Mouse (Mus musculus): ENCODE data around the gene Adam12. TPM values are rescaled to one million over a fixed set of nuclear protein-coding genes. Genes with fewer than 3 reads are reported as not detected.
"Not testable (repeated sequence)": the region's sequence is repeated elsewhere in the genome, so short reads cannot be mapped to it uniquely, and the experiment has no call there.

Gene Adam12
- polyA plus RNA-seq, 1 experiment from 2014 or later: 4.8 TPM

DNA sequence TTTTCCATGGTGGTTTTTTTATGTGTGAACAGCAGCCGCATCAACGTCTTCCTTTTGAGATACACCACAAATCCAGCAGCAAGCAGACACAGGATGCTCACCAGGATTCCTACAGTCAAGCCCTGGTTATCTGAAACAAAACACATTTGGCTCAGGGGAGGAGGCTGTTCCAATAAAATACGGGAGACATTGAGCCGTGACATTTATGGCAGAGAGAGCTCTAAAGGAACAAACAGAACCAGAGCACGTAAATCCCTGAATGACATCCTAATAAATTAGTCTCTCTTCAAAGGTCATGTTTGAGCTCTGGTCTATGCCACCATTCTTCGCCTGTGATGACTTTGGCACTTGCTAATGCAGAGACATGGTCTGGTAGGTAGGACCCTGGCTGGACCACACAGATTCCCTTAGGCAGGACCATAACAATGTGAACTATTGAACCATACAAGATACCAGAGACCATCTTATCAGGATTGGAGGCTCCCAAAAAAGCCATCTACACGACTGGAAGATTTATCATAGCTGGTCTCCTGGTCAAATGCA, 322.0 kb downstream of the Adam12 start:
- ATAC-seq (replicated peaks; ENCODE audit: insufficient number of reproducible peaks, low FRiP score, low TSS enrichment, low read depth) (no peak), DNase-seq (ENCODE audit: low spot score) (no peak)
- WGBS: 89% methylated on average over 7 of the region's 7 CpGs
- Histone ChIP-seq H3K4me1 (ENCODE audit: control insufficient read depth, insufficient read depth, low read length) (no peaks in the 10 kb centered on the region), H3K27ac (replicated peaks; ENCODE audit: low read depth, low read length) (no peak overlapping the region), H3K4me2 (ENCODE audit: low read depth, low read length) (no peak overlapping the region), H3K9me3 (replicated peaks; ENCODE audit: control insufficient read depth, low read length) (no peaks in the 10 kb centered on the region), H3K4me3 (ENCODE audit: low read depth, low read length) (no peak overlapping the region), H3K36me3 (replicated peaks; ENCODE audit: control insufficient read depth, insufficient read depth, low read depth, low read length) (no peaks in the 10 kb centered on the region), H3K27me3 (ENCODE audit: control insufficient read depth, insufficient read depth, low read length) (no peaks in the 10 kb centered on the region), H3K9ac (replicated peaks; ENCODE audit: low read length) (no peak overlapping the region)

DNA sequence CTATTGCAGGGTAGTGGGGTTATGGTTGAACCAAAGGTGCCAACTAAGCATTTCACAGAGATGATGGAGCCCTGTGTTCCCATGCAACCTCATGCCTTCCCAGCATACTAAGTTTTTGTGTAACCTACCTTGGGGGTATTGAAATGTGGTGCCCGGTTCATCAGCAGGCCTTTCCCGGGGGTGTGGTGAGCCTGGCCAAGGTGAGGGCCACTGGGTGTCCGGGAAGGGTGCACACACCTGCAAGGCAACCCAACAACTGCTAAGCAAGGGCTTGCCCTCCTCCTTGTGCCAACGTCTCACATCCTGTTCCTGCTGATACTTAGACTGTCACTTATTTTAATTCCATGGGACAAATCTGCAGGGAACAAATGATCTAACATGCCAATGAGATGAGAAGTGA, 323.0 kb downstream of the Adam12 start:
- Histone ChIP-seq H3K4me2 (ENCODE audit: low read depth, low read length) (no peak overlapping the region), H3K4me3 (ENCODE audit: low read depth, low read length) (no peak overlapping the region), H3K27me3 (ENCODE audit: control insufficient read depth, insufficient read depth, low read length) (no peaks in the 10 kb centered on the region), H3K9me3 (replicated peaks; ENCODE audit: control insufficient read depth, low read length) (no peaks in the 10 kb centered on the region), H3K36me3 (replicated peaks; ENCODE audit: control insufficient read depth, insufficient read depth, low read depth, low read length) (no peaks in the 10 kb centered on the region), H3K9ac (replicated peaks; ENCODE audit: low read length) (no peak overlapping the region), H3K4me1 (ENCODE audit: control insufficient read depth, insufficient read depth, low read length) (no peaks in the 10 kb centered on the region), H3K27ac (replicated peaks; ENCODE audit: low read depth, low read length) (no peak overlapping the region)
- DNase-seq (ENCODE audit: low spot score) (no peak), ATAC-seq (replicated peaks; ENCODE audit: insufficient number of reproducible peaks, low FRiP score, low TSS enrichment, low read depth) (no peak)
- 78% methylated on average over 4 of the region's 4 CpGs for WGBS

DNA sequence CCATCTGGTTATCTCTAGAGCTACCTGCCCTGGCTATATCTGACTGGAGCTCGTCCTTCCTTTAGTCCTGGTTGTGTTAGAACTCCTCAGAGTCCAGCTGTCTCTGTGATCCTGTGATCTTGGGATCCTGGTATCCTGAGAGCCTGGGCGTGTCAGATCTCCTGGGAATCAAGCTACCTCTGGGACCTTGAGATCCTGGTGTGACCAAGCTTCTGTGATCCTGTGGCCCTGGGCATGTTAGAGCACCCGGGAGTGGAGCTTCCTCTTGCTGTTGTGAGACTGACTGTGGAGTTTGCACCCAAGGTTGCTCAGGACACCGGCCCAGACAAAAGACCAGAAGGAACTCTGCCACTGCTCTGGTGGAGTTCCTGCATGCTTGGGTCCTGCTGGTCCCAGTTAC, 332.6 kb downstream of the Adam12 start:
- ATAC-seq (replicated peaks; ENCODE audit: insufficient number of reproducible peaks, low FRiP score, low TSS enrichment, low read depth): no peak
- H3K36me3 ChIP-seq (replicated peaks; ENCODE audit: control insufficient read depth, insufficient read depth, low read depth, low read length): no peaks in the 10 kb centered on the region
- H3K4me3 ChIP-seq (ENCODE audit: low read depth, low read length): no peak overlapping the region
- no peak overlapping the region for H3K9ac ChIP-seq (replicated peaks; ENCODE audit: low read length)
- no peak for DNase-seq (ENCODE audit: low spot score)
- no peaks in the 10 kb centered on the region for H3K9me3 ChIP-seq (replicated peaks; ENCODE audit: control insufficient read depth, low read length)
- no peak overlapping the region for H3K4me2 ChIP-seq (ENCODE audit: low read depth, low read length)
- 85% methylated on average over 4 of the region's 4 CpGs for WGBS
- H3K27me3 ChIP-seq (ENCODE audit: control insufficient read depth, insufficient read depth, low read length): no peaks in the 10 kb centered on the region
- no peak overlapping the region for H3K27ac ChIP-seq (replicated peaks; ENCODE audit: low read depth, low read length)
- H3K4me1 ChIP-seq (ENCODE audit: control insufficient read depth, insufficient read depth, low read length): no peaks in the 10 kb centered on the region

DNA sequence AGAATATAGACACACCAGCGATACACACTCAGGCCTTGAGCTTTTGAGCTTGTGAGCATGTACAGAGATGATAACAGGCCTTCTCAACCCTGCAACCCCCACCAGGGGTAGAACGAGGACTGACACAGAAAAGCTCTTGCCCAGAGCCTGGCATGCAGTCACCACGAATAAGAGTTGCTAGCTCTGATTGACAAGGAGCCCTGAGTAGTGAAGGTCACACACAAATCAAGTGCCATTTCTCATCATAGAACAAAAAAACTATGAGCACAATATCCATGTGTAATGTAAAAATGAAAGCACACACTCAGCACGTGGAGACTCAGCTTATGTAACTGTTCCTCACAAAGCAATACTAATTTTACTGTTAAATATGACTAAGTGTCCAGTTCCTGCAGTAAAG, 340.1 kb downstream of the Adam12 start:
- 77% methylated on average over 4 of the region's 4 CpGs for WGBS
- ATAC-seq (replicated peaks; ENCODE audit: insufficient number of reproducible peaks, low FRiP score, low TSS enrichment, low read depth): no peak

DNA sequence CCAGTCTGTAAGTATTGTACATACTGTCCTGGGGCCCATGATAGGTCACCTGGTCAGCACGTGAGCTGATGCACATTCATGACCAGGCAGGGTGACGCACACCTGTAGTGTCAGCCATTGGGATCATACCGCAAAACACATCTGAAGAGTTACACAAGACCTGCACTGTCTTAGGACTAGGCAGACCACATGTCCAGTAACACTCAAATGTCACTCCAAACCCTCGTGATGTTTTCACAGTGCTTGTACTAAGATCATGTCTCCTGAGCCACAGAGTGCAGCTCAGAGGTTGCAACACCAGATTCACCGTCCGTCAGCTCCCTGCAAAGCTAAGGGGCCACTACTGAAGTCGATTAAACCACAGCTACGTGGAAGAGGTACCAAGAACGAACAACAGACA, 340.6 kb downstream of the Adam12 start:
- DNase-seq (ENCODE audit: low spot score) (no peak), ATAC-seq (replicated peaks; ENCODE audit: insufficient number of reproducible peaks, low FRiP score, low TSS enrichment, low read depth) (no peak)
- 85% methylated on average over 9 of the region's 9 CpGs for WGBS
- Histone ChIP-seq H3K27me3 (ENCODE audit: control insufficient read depth, insufficient read depth, low read length) (no peaks in the 10 kb centered on the region), H3K4me1 (ENCODE audit: control insufficient read depth, insufficient read depth, low read length) (no peaks in the 10 kb centered on the region), H3K4me3 (ENCODE audit: low read depth, low read length) (no peak overlapping the region), H3K27ac (replicated peaks; ENCODE audit: low read depth, low read length) (no peak overlapping the region), H3K36me3 (replicated peaks; ENCODE audit: control insufficient read depth, insufficient read depth, low read depth, low read length) (no peaks in the 10 kb centered on the region), H3K4me2 (ENCODE audit: low read depth, low read length) (no peak overlapping the region), H3K9me3 (replicated peaks; ENCODE audit: control insufficient read depth, low read length) (no peaks in the 10 kb centered on the region), H3K9ac (replicated peaks; ENCODE audit: low read length) (no peak overlapping the region)

More for the DNA sequence above, 340.1 kb downstream of the Adam12 start:
- Histone ChIP-seq H3K4me1 (ENCODE audit: control insufficient read depth, insufficient read depth, low read length) (no peaks in the 10 kb centered on the region), H3K9me3 (replicated peaks; ENCODE audit: control insufficient read depth, low read length) (no peaks in the 10 kb centered on the region), H3K4me2 (ENCODE audit: low read depth, low read length) (no peak overlapping the region), H3K27me3 (ENCODE audit: control insufficient read depth, insufficient read depth, low read length) (no peaks in the 10 kb centered on the region), H3K9ac (replicated peaks; ENCODE audit: low read length) (no peak overlapping the region), H3K4me3 (ENCODE audit: low read depth, low read length) (no peak overlapping the region), H3K27ac (replicated peaks; ENCODE audit: low read depth, low read length) (no peak overlapping the region), H3K36me3 (replicated peaks; ENCODE audit: control insufficient read depth, insufficient read depth, low read depth, low read length) (no peaks in the 10 kb centered on the region)
- DNase-seq (ENCODE audit: low spot score): no peak

DNA sequence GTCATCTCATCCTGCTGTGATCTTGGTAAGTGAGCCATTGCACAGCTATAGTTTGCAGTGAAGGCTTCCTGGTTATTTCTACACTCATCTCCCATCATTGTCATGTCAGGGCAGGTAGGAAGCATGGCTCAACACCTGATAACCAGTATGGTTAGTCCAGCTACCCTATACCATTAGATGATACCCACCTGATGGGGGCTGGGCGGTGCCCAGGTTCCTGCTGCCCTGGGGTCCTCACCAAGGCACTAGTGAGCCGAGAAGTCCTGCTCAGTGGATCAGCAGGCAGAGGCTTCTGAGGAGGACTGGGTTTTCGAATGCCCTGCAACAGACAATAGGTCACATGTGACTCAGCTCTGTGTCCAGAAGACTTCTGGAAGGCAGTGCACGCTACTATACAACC, 342.0 kb downstream of the Adam12 start:
- 83% methylated on average over 4 of the region's 4 CpGs for WGBS
- H3K4me3 ChIP-seq (ENCODE audit: low read depth, low read length): no peak overlapping the region
- H3K9me3 ChIP-seq (replicated peaks; ENCODE audit: control insufficient read depth, low read length): no peaks in the 10 kb centered on the region
- no peak overlapping the region for H3K9ac ChIP-seq (replicated peaks; ENCODE audit: low read length)
- H3K27ac ChIP-seq (replicated peaks; ENCODE audit: low read depth, low read length): no peak overlapping the region
- no peaks in the 10 kb centered on the region for H3K27me3 ChIP-seq (ENCODE audit: control insufficient read depth, insufficient read depth, low read length)
- H3K4me2 ChIP-seq (ENCODE audit: low read depth, low read length): no peak overlapping the region
- no peaks in the 10 kb centered on the region for H3K4me1 ChIP-seq (ENCODE audit: control insufficient read depth, insufficient read depth, low read length)
- no peaks in the 10 kb centered on the region for H3K36me3 ChIP-seq (replicated peaks; ENCODE audit: control insufficient read depth, insufficient read depth, low read depth, low read length)
- no peak for ATAC-seq (replicated peaks; ENCODE audit: insufficient number of reproducible peaks, low FRiP score, low TSS enrichment, low read depth)
- no peak for DNase-seq (ENCODE audit: low spot score)

DNA sequence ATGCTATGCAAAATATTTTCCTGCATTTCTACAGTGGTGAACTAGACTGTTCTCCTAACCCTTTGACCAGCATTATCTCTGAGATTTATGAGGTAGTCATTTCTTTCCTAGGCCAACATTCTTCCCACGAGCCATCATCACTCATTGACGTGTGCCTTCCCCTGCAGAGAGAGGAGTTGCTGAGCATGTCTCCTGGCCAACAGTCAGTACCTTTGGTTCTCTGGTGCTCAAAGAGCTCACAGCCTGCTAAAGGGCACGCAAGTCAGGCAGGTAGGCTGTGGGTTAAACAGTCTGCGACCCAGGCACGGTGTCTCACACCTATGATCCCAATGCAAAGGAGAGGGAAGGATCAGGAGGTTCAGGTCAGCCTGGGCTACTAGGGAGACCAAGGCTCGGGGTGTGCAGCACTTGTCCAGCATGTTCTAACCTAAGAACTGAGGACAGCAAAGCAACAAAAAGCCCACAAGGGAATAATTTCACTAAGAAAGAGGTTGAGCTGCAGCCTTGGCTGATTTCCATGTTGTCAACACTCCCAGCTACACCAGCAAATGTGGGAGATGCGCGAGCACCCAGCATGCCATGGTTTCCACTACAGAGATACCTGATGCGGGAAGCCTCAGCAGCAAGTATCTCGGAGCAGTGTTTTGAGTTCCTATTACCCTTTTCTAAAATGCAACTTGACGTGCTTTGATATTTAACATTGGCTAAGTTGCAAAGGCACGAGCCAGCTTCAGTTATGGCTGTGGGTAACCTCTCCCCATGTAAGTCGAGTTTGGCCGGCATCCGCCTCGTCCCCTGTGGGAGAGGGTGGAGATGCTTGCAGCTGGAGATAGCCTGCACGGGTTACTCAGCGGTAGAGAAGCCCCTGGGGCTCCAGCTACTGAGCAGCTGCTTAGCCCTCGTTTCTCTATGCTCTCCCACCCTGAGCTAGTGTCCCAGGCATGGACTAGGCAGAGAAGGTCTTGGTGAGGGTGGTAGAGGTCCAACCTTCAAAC, 342.7 kb downstream of the Adam12 start:
- no peaks in the 10 kb centered on the region for H3K4me1 ChIP-seq (ENCODE audit: control insufficient read depth, insufficient read depth, low read length)
- H3K4me2 ChIP-seq (ENCODE audit: low read depth, low read length): no peak overlapping the region
- no peak overlapping the region for H3K4me3 ChIP-seq (ENCODE audit: low read depth, low read length)
- DNase-seq (ENCODE audit: low spot score) (no peak), ATAC-seq (replicated peaks; ENCODE audit: insufficient number of reproducible peaks, low FRiP score, low TSS enrichment, low read depth) (no peak)
- H3K9me3 ChIP-seq (replicated peaks; ENCODE audit: control insufficient read depth, low read length): no peaks in the 10 kb centered on the region
- no peaks in the 10 kb centered on the region for H3K27me3 ChIP-seq (ENCODE audit: control insufficient read depth, insufficient read depth, low read length)
- no peak overlapping the region for H3K27ac ChIP-seq (replicated peaks; ENCODE audit: low read depth, low read length)
- WGBS: 86% methylated on average over 19 of the region's 19 CpGs
- no peak overlapping the region for H3K9ac ChIP-seq (replicated peaks; ENCODE audit: low read length)
- no peaks in the 10 kb centered on the region for H3K36me3 ChIP-seq (replicated peaks; ENCODE audit: control insufficient read depth, insufficient read depth, low read depth, low read length)

DNA sequence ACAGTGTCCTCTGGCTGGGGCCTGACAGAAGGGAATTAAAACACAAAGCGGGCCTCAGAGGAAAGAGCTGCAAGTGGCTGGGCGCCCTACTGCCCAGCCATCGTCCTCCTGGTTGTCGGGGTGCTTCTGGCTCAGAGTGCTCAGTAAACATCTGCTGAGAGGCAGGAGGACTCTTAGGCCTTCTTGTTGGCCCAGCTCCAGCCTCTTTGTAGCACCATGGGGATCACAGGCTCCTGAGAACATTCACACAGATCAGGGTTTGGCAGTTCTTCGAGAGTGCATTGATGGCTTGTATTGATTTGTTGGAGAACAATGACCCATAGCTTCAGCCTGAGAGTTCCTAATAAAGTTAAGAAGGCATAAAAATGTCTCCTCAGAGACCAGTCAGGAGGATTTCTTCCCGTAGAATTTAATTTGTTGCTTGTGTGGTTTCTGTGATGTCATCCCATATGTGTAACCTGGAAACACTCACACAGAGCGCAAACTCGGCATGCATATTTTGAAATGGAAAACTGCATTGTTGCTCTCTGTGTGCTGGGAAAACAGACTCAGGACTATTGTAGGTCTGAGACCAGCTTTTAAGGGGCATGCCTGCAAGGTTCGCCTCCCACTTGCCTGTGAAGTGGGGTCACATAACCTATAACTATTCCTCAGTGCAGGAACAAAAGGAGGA, 347.1 kb downstream of the Adam12 start:
- H3K27me3 ChIP-seq (ENCODE audit: control insufficient read depth, insufficient read depth, low read length); H3K36me3 ChIP-seq (replicated peaks; ENCODE audit: control insufficient read depth, insufficient read depth, low read depth, low read length); H3K27ac ChIP-seq (replicated peaks; ENCODE audit: low read depth, low read length); H3K4me1 ChIP-seq (ENCODE audit: control insufficient read depth, insufficient read depth, low read length); DNase-seq (ENCODE audit: low spot score); H3K4me2 ChIP-seq (ENCODE audit: low read depth, low read length); H3K9ac ChIP-seq (replicated peaks; ENCODE audit: low read length); H3K4me3 ChIP-seq (ENCODE audit: low read depth, low read length); H3K9me3 ChIP-seq (replicated peaks; ENCODE audit: control insufficient read depth, low read length); ATAC-seq (replicated peaks; ENCODE audit: insufficient number of reproducible peaks, low FRiP score, low TSS enrichment, low read depth): not testable (repeated sequence)
- WGBS: 83% methylated on average over 5 of the region's 9 CpGs

All from embryonic facial prominence, embryonic 11.5 days (tissue).